Mouse (Mus musculus): ENCODE measurements around the gene Cdk17. TPM values are rescaled to one million over a fixed set of nuclear protein-coding genes. Genes with fewer than 3 reads are reported as not detected.

Gene Cdk17
- 40.7 and 46.3 TPM in 2 replicates for polyA plus RNA-seq (2015; fragmentation: Nextera tagmentation; extraction: Ambion mirVana)

DNA sequence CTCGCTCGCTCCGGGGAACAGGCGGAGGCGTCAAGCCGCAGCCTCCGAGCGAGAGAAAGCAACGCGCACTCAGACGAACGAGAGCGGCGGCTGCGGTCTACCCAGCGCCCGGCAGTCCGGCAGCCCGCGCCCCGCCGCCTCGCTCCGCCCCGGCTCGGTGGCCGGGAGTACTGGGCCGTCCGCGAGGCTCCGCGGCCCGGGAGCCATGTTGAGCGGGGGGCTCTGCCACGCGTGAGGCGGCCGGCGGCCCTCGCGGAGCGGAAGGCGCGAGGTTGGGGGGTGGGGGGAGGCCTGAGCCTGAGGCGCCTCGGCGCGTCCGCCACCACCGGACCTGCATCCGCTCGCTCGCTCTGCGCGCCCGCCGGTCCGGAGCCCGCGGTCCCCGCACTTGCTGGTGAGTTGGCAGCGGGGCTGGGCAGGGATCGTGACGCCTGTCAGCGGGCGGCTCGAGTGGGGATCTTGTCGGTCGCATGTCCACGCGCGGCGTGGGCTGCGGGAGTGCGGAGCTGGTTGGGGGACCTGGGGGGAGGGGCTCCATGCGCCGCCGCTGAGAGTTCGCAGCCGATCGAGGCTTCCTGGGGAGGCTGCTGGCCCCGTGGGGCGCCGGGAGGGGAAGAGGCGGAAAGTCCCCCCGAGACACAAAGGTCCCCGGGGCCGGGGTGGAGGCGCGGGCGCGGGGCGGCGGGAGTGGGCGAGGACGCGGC lies at the start of gene Cdk17:
Gene Cdk17 (plus strand): TSS at position 69 of the 704 bp plus-strand sequence.
- H3K27me3 ChIP-seq = no peaks in the 10 kb centered on the region
- peak within 1 kb of the TSS; percentile 100 for H3K27ac ChIP-seq
- H3K9ac ChIP-seq (replicated peaks) = peak within 1 kb of the TSS; percentile 99
- H3K4me3 ChIP-seq (replicated peaks) = peak within 1 kb of the TSS; percentile 97
- under 1% methylated on average over 82 of the region's 97 CpGs for WGBS
- ATAC-seq = peak; percentile 88
- H3K36me3 ChIP-seq = no peaks in the 10 kb centered on the region
- peaks cover 30% of the 10 kb centered on the region for H3K4me1 ChIP-seq (replicated peaks)
- H3K9me3 ChIP-seq = no peaks in the 10 kb centered on the region
- peak within 1 kb of the TSS; percentile 75 for H3K4me2 ChIP-seq (replicated peaks)

- no peak overlapping the region for H3K9ac ChIP-seq (replicated peaks)
- H3K4me2 ChIP-seq (replicated peaks) = no peak overlapping the region
- H3K9me3 ChIP-seq = no peaks in the 10 kb centered on the region
- WGBS = 74% methylated on average over 8 of the region's 8 CpGs
- ATAC-seq = no peak
- no peaks in the 10 kb centered on the region for H3K4me1 ChIP-seq (replicated peaks)
- H3K36me3 ChIP-seq = no peaks in the 10 kb centered on the region
- H3K4me3 ChIP-seq (replicated peaks) = no peak overlapping the region
- H3K27me3 ChIP-seq = no peaks in the 10 kb centered on the region
- H3K27ac ChIP-seq = no peak overlapping the region
These were observed 49.3 kb upstream of the Cdk17 start for GRCm38 (mm10) chr10:93111412-93111811.

GRCm38 (mm10) chr10:93112021-93112420 lies 48.7 kb upstream of the Cdk17 start:
- WGBS = 96% methylated on average over 6 of the region's 6 CpGs
- H3K27ac ChIP-seq = no peak overlapping the region
- H3K4me2 ChIP-seq (replicated peaks) = no peak overlapping the region
- no peaks in the 10 kb centered on the region for H3K4me1 ChIP-seq (replicated peaks)
- no peaks in the 10 kb centered on the region for H3K36me3 ChIP-seq
- H3K9ac ChIP-seq (replicated peaks) = no peak overlapping the region
- no peak for ATAC-seq
- H3K27me3 ChIP-seq = no peaks in the 10 kb centered on the region
- H3K4me3 ChIP-seq (replicated peaks) = no peak overlapping the region
- no peaks in the 10 kb centered on the region for H3K9me3 ChIP-seq

DNA sequence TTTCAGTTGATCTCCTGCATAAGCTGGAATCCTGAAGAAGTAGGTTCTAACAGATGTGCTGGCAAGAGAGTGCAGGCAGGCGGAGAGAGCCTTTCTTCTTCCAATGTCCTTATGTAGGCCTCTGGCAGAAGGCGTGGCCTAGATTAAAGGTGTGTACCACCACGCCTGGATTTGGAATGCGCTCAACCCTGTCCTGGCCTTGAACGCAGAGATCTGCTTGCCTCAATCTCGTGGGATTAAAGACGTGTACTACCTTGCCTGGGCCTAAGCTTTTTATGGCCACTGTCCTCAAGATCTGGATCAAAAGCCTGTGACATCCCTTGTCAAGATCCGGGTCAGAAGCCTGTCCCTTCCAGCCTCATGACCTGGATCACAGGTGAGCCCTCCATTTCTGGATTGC lies 46.7 kb upstream of the Cdk17 start:
- Histone ChIP-seq H3K4me1 (replicated peaks) (no peaks in the 10 kb centered on the region), H3K4me3 (replicated peaks) (no peak overlapping the region), H3K36me3 (no peaks in the 10 kb centered on the region), H3K27me3 (no peaks in the 10 kb centered on the region), H3K27ac (no peak overlapping the region), H3K9ac (replicated peaks) (no peak overlapping the region), H3K9me3 (no peaks in the 10 kb centered on the region), H3K4me2 (replicated peaks) (no peak overlapping the region)
- 87% methylated on average over 8 of the region's 8 CpGs for WGBS
- no peak for ATAC-seq

- no peak overlapping the region for H3K9ac ChIP-seq (replicated peaks)
- H3K4me2 ChIP-seq (replicated peaks) = no peak overlapping the region
- H3K4me1 ChIP-seq (replicated peaks) = no peaks in the 10 kb centered on the region
- no peak for ATAC-seq
- no peak overlapping the region for H3K27ac ChIP-seq
- H3K27me3 ChIP-seq = no peaks in the 10 kb centered on the region
- no peak overlapping the region for H3K4me3 ChIP-seq (replicated peaks)
- H3K36me3 ChIP-seq = no peaks in the 10 kb centered on the region
- WGBS = 70% methylated on average over 1 of the region's 1 CpGs
- no peaks in the 10 kb centered on the region for H3K9me3 ChIP-seq
These were observed 45.9 kb upstream of the Cdk17 start for GRCm38 (mm10) chr10:93114782-93115181.

DNA sequence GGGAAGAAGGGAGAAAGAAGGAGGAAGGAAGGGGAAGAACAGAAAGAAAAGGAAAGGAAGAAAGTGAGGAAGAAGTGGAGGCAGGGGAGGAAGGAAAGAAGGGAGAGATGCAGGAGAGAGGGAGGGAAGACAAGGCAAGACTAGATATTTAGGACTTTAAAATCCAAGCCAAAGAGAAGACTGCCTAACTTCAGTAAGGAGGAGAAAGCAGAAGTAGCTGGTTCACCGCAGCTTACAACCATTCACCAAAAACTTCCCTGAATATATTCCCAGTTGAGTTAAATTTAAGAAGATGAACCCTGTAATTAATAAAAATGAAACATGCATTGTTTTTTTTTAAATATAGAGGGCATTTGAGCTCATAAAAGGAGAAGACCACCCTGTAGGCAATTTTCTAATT lies 44.9 kb upstream of the Cdk17 start:
- Histone ChIP-seq H3K4me1 (replicated peaks) (no peaks in the 10 kb centered on the region), H3K9me3 (no peaks in the 10 kb centered on the region), H3K9ac (replicated peaks) (no peak overlapping the region), H3K27me3 (no peaks in the 10 kb centered on the region), H3K27ac (no peak overlapping the region), H3K4me3 (replicated peaks) (no peak overlapping the region), H3K36me3 (no peaks in the 10 kb centered on the region), H3K4me2 (replicated peaks) (no peak overlapping the region)
- WGBS = 96% methylated on average over 1 of the region's 1 CpGs
- no peak for ATAC-seq

DNA sequence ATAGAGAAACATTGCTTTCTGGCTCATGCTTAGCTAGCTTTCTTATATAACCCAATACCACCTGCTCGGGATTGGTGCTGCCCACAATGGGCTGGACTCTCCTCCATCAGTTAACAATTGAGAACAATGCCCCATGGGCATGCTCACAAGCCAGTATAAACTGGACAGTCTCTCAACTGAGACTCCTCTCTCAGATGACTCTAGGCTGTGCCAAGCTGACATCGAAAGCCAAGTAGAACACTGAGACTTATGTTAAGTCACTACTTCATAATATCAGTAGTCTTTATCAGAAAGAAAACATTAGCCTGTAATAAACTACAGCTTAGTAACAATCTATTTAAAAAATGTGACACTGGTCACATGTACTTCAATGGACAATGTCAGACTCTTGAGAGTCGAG lies 44.0 kb upstream of the Cdk17 start:
- H3K4me1 ChIP-seq (replicated peaks) = no peaks in the 10 kb centered on the region
- no peak overlapping the region for H3K9ac ChIP-seq (replicated peaks)
- H3K4me2 ChIP-seq (replicated peaks) = no peak overlapping the region
- 87% methylated on average over 3 of the region's 3 CpGs for WGBS
- no peak overlapping the region for H3K27ac ChIP-seq
- H3K4me3 ChIP-seq (replicated peaks) = no peak overlapping the region
- H3K9me3 ChIP-seq = no peaks in the 10 kb centered on the region
- no peaks in the 10 kb centered on the region for H3K36me3 ChIP-seq
- H3K27me3 ChIP-seq = no peaks in the 10 kb centered on the region
- ATAC-seq = no peak

GRCm38 (mm10) chr10:93119809-93120208 lies 40.9 kb upstream of the Cdk17 start:
- H3K9me3 ChIP-seq = no peaks in the 10 kb centered on the region
- H3K27ac ChIP-seq = no peak overlapping the region
- no peak overlapping the region for H3K9ac ChIP-seq (replicated peaks)
- no peaks in the 10 kb centered on the region for H3K27me3 ChIP-seq
- H3K4me1 ChIP-seq (replicated peaks) = no peaks in the 10 kb centered on the region
- H3K4me3 ChIP-seq (replicated peaks) = no peak overlapping the region
- WGBS = 87% methylated on average over 5 of the region's 5 CpGs
- ATAC-seq = no peak
- no peaks in the 10 kb centered on the region for H3K36me3 ChIP-seq
- no peak overlapping the region for H3K4me2 ChIP-seq (replicated peaks)

DNA sequence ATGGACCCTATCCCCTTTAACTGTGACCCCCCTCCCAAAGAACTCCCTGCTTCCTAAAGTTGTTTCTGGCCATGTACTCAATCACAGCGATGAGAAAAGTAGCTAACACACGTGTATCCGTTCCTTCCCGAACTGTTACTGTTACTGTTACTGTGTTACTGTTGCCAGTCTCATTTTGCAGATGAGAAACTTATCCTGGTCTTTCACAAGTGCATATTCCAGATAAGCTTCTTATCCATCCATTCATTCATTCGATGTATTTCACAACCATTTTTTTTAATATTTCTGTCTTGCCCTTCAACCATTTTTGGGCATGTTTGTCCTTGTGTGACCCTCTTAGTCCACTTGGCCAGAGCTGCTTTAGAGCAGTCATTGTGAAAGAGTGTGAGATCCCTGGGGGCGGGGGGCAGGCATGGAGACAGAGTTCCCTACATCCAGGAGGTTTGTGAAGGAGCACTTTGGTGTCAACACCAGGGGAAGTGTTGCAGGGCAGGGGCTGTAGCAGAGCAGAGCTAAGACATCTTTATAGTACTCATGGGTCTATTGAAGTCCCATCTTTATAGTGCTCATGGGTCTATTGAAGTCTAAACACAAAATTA lies 39.3 kb upstream of the Cdk17 start:
- Histone ChIP-seq H3K4me3 (replicated peaks) (no peak overlapping the region), H3K27me3 (no peaks in the 10 kb centered on the region), H3K36me3 (no peaks in the 10 kb centered on the region), H3K4me1 (replicated peaks) (no peaks in the 10 kb centered on the region), H3K27ac (no peak overlapping the region), H3K9me3 (no peaks in the 10 kb centered on the region), H3K9ac (replicated peaks) (no peak overlapping the region), H3K4me2 (replicated peaks) (no peak overlapping the region)
- 89% methylated on average over 6 of the region's 6 CpGs for whole genome bisulfite sequencing
- no peak for ATAC-seq

GRCm38 (mm10) chr10:93122399-93123184 lies 38.1 kb upstream of the Cdk17 start:
- WGBS = 66% methylated on average over 12 of the region's 12 CpGs
- H3K27ac ChIP-seq = no peak overlapping the region

GRCm38 (mm10) chr10:93123310-93123709 lies 37.4 kb upstream of the Cdk17 start:
- Histone ChIP-seq H3K4me2 (replicated peaks) (no peak overlapping the region), H3K4me3 (replicated peaks) (no peak overlapping the region), H3K9me3 (no peaks in the 10 kb centered on the region), H3K27ac (no peak overlapping the region), H3K27me3 (no peaks in the 10 kb centered on the region), H3K9ac (replicated peaks) (no peak overlapping the region), H3K36me3 (no peaks in the 10 kb centered on the region), H3K4me1 (replicated peaks) (no peaks in the 10 kb centered on the region)
- ATAC-seq = no peak
- WGBS = 80% methylated on average over 4 of the region's 4 CpGs

More at GRCm38 (mm10) chr10:93122399-93123184, 38.1 kb upstream of the Cdk17 start:
- Histone ChIP-seq H3K27me3 (no peaks in the 10 kb centered on the region), H3K4me3 (replicated peaks) (no peak overlapping the region), H3K9ac (replicated peaks) (no peak overlapping the region), H3K4me1 (replicated peaks) (no peaks in the 10 kb centered on the region), H3K36me3 (no peaks in the 10 kb centered on the region), H3K9me3 (no peaks in the 10 kb centered on the region), H3K4me2 (replicated peaks) (no peak overlapping the region)
- ATAC-seq = no peak

- no peaks in the 10 kb centered on the region for H3K27me3 ChIP-seq
- WGBS = 87% methylated on average over 12 of the region's 12 CpGs
- H3K4me2 ChIP-seq (replicated peaks) = no peak overlapping the region
- no peak for ATAC-seq
- no peak overlapping the region for H3K9ac ChIP-seq (replicated peaks)
- H3K36me3 ChIP-seq = no peaks in the 10 kb centered on the region
- H3K27ac ChIP-seq = no peak overlapping the region
- no peaks in the 10 kb centered on the region for H3K4me1 ChIP-seq (replicated peaks)
- H3K9me3 ChIP-seq = no peaks in the 10 kb centered on the region
- H3K4me3 ChIP-seq (replicated peaks) = no peak overlapping the region
These were observed 36.6 kb upstream of the Cdk17 start for GRCm38 (mm10) chr10:93123957-93124613.
